Mouse (Mus musculus): Measurements from ENCODE around the gene Synpr.

DNA sequence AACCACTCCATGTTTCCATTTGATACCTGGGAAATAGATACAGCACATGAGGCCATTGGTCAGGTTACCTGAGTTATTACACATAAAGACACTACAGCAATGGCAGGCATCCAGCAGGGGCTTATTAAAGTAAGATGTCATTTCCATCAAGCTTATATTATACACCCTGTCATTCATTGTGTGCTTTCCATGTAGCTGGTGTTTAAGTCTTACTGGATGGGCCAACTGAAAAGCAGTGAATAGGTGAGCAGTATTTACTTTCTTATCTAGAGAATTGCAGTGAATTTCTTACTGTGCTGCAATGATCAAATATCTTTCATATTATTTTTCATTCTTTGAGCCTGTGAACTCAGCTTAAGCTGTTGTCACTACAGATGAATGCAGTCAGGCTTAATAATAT is 287.4 kb downstream of the Synpr start:
- TF ChIP-seq CTCF (IDR thresholded peaks at IDR 0.05; ENCODE audit: low read depth, low read length) = no peak
- TF ChIP-seq GATA1 (IDR thresholded peaks at IDR 0.05; ENCODE audit: borderline replicate concordance, low read length) = no peak

Data from G1E (cell line).